Mouse (Mus musculus) MEL (cell line): Measurements from ENCODE around the gene D11Wsu47e.

ENCODE experiments used
- CTCF ChIP-seq, 3 experiments: IDR thresholded peaks in 2 of 3; conservative IDR thresholded peaks in 1 of 3; 2 replicates each; pipeline ENCODE4 v1.5.1; 2011 to 2012; ENCODE audit warnings: low read length in 3 of 3, low read depth in 2 of 3, mild to moderate bottlenecking in 2 of 3, improper control_type of control experiment in 1 of 3, inconsistent platforms in 1 of 3, mixed read lengths in 1 of 3, moderate library complexity in 1 of 3; ENCODE audit not compliant: control insufficient read depth in 1 of 3, insufficient read depth in 1 of 3, poor library complexity in 1 of 3, severe bottlenecking in 1 of 3
- EP300 ChIP-seq, 2 experiments: IDR thresholded peaks; 2 replicates each; pipeline ENCODE4 v1.6.1; 2011; ENCODE audit warnings: improper control_type of control experiment in 2 of 2, low read length in 2 of 2, low read depth in 1 of 2, mild to moderate bottlenecking in 1 of 2
- GABPA ChIP-seq: IDR thresholded peaks from 2 replicates; pipeline ENCODE4 v1.6.1; 2012; ENCODE audit warnings: low read depth, mild to moderate bottlenecking, inconsistent platforms, low read length, improper control_type of control experiment, moderate library complexity
- HCFC1 ChIP-seq: IDR thresholded peaks from 2 replicates; pipeline ENCODE4 v1.6.1; 2012; ENCODE audit warnings: low read depth, mild to moderate bottlenecking, inconsistent platforms, low read length, improper control_type of control experiment, moderate library complexity
- JUND ChIP-seq: IDR thresholded peaks from 2 replicates; pipeline ENCODE4 v1.6.1; 2011; ENCODE audit warnings: low read depth, mild to moderate bottlenecking, improper control_type of control experiment, low read length
- MAFK ChIP-seq: IDR thresholded peaks from 2 replicates; pipeline ENCODE4 v1.6.1; 2011; ENCODE audit warnings: low read depth, mild to moderate bottlenecking, low read length, improper control_type of control experiment, borderline replicate concordance
- NELFE ChIP-seq: IDR thresholded peaks from 2 replicates; pipeline ENCODE4 v1.6.1; 2011; ENCODE audit warnings: low read depth, low read length, improper control_type of control experiment
- POLR2A ChIP-seq, 2 experiments: IDR thresholded peaks; 2 replicates each; pipeline ENCODE4 v1.6.1; 2011 to 2012; ENCODE audit warnings: low read length in 2 of 2, mild to moderate bottlenecking in 2 of 2, control low read depth in 1 of 2, improper control_type of control experiment in 1 of 2, low read depth in 1 of 2, moderate library complexity in 1 of 2; ENCODE audit not compliant: control insufficient read depth in 1 of 2, insufficient read depth in 1 of 2, poor library complexity in 1 of 2
- TAL1 ChIP-seq: IDR thresholded peaks from 2 replicates; pipeline ENCODE4 v1.6.1; 2012; ENCODE audit warnings: mild to moderate bottlenecking, inconsistent platforms, low read length, moderate library complexity, mixed read lengths
- ZMIZ1 ChIP-seq: IDR thresholded peaks from 2 replicates; pipeline ENCODE4 v1.6.1; 2012; ENCODE audit warnings: low read depth, mild to moderate bottlenecking, inconsistent platforms, low read length, improper control_type of control experiment, moderate library complexity

DNA sequence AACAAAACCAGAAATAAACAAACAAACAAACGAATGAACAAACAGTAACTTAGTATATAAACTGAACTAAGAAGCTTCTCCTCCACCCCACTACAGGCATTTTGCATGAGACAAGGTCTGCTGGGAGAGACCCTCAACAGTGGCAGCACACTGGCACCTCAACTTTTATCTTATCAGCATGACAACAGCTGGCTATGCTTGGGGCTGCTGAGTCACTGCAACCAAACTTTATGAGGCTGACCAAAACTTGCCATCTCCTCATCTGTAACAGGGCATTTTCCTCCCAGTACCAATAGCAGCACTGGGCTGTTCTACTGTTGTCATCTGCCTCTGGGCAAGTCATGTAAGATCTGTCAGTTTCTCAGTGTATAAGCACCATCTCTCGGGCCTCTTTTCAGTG, 3.3 kb upstream of the D11Wsu47e start:
- TF ChIP-seq GABPA (peak; percentile 77; the same call in 1 of the 2 replicates), MAFK (peak; percentile 66; the same call in 1 of the 2 replicates), CTCF (IDR thresholded peaks at IDR 0.05 in 2 of 3, conservative IDR thresholded peaks at IDR 0.05 in 1 of 3; ENCODE audit: control insufficient read depth in 1 of 3, insufficient read depth in 1 of 3, low read depth in 2 of 3, low read length in 3 of 3, poor library complexity in 1 of 3, severe bottlenecking in 1 of 3) (no peak), NELFE (no peak), JUND (0 out of 2 replicates have a peak, but pooled peaks have one; percentile 20), ZMIZ1 (no peak), EP300 (IDR thresholded peaks at IDR 0.05; ENCODE audit: low read depth in 1 of 2, low read length in 2 of 2) (peak; percentile 80 to 82), POLR2A (IDR thresholded peaks at IDR 0.05; ENCODE audit: control insufficient read depth in 1 of 2, insufficient read depth in 1 of 2, low read depth in 1 of 2, low read length in 2 of 2, poor library complexity in 1 of 2) (no peak), HCFC1 (peak; percentile 32; the same call in 1 of the 2 replicates), TAL1 (peak; percentile 95)
